Mouse (Mus musculus): ENCODE measurements around the gene Gstm2. TPM values are rescaled to one million over a fixed set of nuclear protein-coding genes. Genes with fewer than 3 reads are reported as not detected.
A peak's percentile ranks its signal among the peaks of the same experiment; 100 is the strongest.

Gstm2 gene
- total and polyA plus RNA-seq, 3 experiments: 0.13 to 0.53 TPM; not detected in 1

DNA sequence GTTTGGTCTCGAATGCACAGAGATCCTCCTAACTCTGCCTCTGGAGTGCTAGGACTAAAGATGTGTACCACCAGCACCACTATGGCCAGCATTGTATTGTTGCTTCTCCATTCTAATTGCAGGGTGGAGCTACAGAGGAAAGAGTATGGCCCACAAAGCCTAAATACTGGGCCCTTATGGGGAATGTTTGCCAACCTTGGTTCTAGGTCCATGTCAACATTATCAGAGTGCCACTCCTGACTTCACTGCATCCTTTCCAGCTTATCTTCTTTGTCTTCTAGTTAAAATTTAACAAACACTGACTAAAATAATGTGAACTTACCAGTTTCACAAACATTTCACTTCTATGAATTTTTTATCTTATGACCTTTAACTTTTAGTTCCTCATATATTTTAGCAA, 40.3 kb upstream of the Gstm2 start:
- in situ Hi-C loops (cut with MboI; ENCODE audit: low pct_ligation_motif_present, low pct_unique_long_range_greater_than_20kb, low sequenced_read_pairs): no loop called here
- dilution Hi-C loops (cut with MboI; ENCODE audit: extremely low pct_ligation_motif_present, extremely low pct_unique_long_range_greater_than_20kb, low sequenced_read_pairs): no loop called here
- no peaks in the 10 kb centered on the region for H3K79me2 ChIP-seq (replicated peaks; ENCODE audit: control insufficient read depth, extremely low read depth, insufficient read depth, poor library complexity, severe bottlenecking)

GRCm38 (mm10) chr3:108026049-108026448, 39.8 kb upstream of the Gstm2 start:
- Histone ChIP-seq H3K4me2 (ENCODE audit: insufficient read depth, low read depth, poor library complexity, severe bottlenecking) (no peak overlapping the region), H3K4me3 (replicated peaks in 1 of 3; ENCODE audit: low read depth in 2 of 3, low read length in 2 of 3, poor library complexity in 1 of 3) (no peak overlapping the region), H3K27ac (ENCODE audit: insufficient read depth, low read depth) (no peak overlapping the region), H3K79me2 (replicated peaks; ENCODE audit: control insufficient read depth, extremely low read depth, insufficient read depth, poor library complexity, severe bottlenecking) (no peaks in the 10 kb centered on the region), H3K4me1 (ENCODE audit: control insufficient read depth in 1 of 2, insufficient read depth in 2 of 2) (no peaks in the 10 kb centered on the region; a peak in 1 of 4 replicates), H3K9me3 (replicated peaks; ENCODE audit: low read length) (no peaks in the 10 kb centered on the region), H3K9ac (ENCODE audit: insufficient read depth, low read depth) (no peak overlapping the region), H3K27me3 (replicated peaks) (peaks cover 10% of the 10 kb centered on the region), H3K36me3 (replicated peaks in 1 of 2; ENCODE audit: control insufficient read depth in 1 of 2, insufficient read depth in 1 of 2, low read length in 1 of 2) (no peaks in the 10 kb centered on the region)
- in situ Hi-C loops (cut with MboI; ENCODE audit: low pct_ligation_motif_present, low pct_unique_long_range_greater_than_20kb, low sequenced_read_pairs): no loop called here
- peak; percentile 35 for DNase-seq (ENCODE audit: extremely low read depth)
- TF ChIP-seq POLR2AphosphoS2 (IDR thresholded peaks at IDR 0.05; ENCODE audit: low read depth, low read length) (no peak), CHD2 (IDR thresholded peaks at IDR 0.05; ENCODE audit: low read length) (peak; percentile 80)
- dilution Hi-C loops (cut with MboI; ENCODE audit: extremely low pct_ligation_motif_present, extremely low pct_unique_long_range_greater_than_20kb, low sequenced_read_pairs): no loop called here

More for the DNA sequence above, 40.3 kb upstream of the Gstm2 start:
- peaks cover 10% of the 10 kb centered on the region for H3K27me3 ChIP-seq (replicated peaks)
- H3K9me3 ChIP-seq (replicated peaks; ENCODE audit: low read length): no peaks in the 10 kb centered on the region
- H3K4me3 ChIP-seq (replicated peaks in 1 of 3; ENCODE audit: low read depth in 2 of 3, low read length in 2 of 3, poor library complexity in 1 of 3): no peak overlapping the region
- no peak overlapping the region for H3K4me2 ChIP-seq (ENCODE audit: insufficient read depth, low read depth, poor library complexity, severe bottlenecking)
- no peaks in the 10 kb centered on the region; a peak in 1 of 4 replicates for H3K4me1 ChIP-seq (ENCODE audit: control insufficient read depth in 1 of 2, insufficient read depth in 2 of 2)
- no peak overlapping the region for H3K27ac ChIP-seq (ENCODE audit: insufficient read depth, low read depth)
- TF ChIP-seq PAX5 (IDR thresholded peaks at IDR 0.05; ENCODE audit: low read length) (no peak), CHD1 (IDR thresholded peaks at IDR 0.05; ENCODE audit: low read depth, low read length) (no peak), RCOR1 (conservative IDR thresholded peaks at IDR 0.05; ENCODE audit: low read depth, low read length) (no peak), MAX (IDR thresholded peaks at IDR 0.05; ENCODE audit: low read length) (no peak), JUN (IDR thresholded peaks at IDR 0.05; ENCODE audit: insufficient read depth, low read depth, low read length) (no peak), UBTF (IDR thresholded peaks at IDR 0.05; ENCODE audit: low read depth, low read length) (no peak), NRF1 (IDR thresholded peaks at IDR 0.05; ENCODE audit: low read depth, low read length) (no peak), NELFE (IDR thresholded peaks at IDR 0.05; ENCODE audit: low read depth, low read length) (no peak), POLR2AphosphoS2 (IDR thresholded peaks at IDR 0.05; ENCODE audit: low read depth, low read length) (no peak), ZKSCAN1 (IDR thresholded peaks at IDR 0.05; ENCODE audit: borderline replicate concordance, low read depth, low read length) (no peak), ETS1 (conservative IDR thresholded peaks at IDR 0.05; ENCODE audit: low read depth, low read length) (no peak), KAT2A (IDR thresholded peaks at IDR 0.05; ENCODE audit: insufficient replicate concordance, low read length) (no peak), ELF1 (IDR thresholded peaks at IDR 0.05; ENCODE audit: low read depth, low read length) (no peak), POLR2A (IDR thresholded peaks at IDR 0.05; ENCODE audit: low read depth, low read length) (no peak), JUND (conservative IDR thresholded peaks at IDR 0.05; ENCODE audit: low read depth, low read length) (no peak), E2F4 (IDR thresholded peaks at IDR 0.05; ENCODE audit: insufficient replicate concordance, low read depth, low read length) (no peak), SMC3 (IDR thresholded peaks at IDR 0.05; ENCODE audit: low read depth, low read length) (no peak), SIN3A (IDR thresholded peaks at IDR 0.05; ENCODE audit: low read length) (no peak), MYC (IDR thresholded peaks at IDR 0.05; ENCODE audit: low read depth, low read length) (no peak), ZC3H11A (IDR thresholded peaks at IDR 0.05; ENCODE audit: low read depth, low read length) (no peak)
- H3K36me3 ChIP-seq (replicated peaks in 1 of 2; ENCODE audit: control insufficient read depth in 1 of 2, insufficient read depth in 1 of 2, low read length in 1 of 2): no peaks in the 10 kb centered on the region
- DNase-seq (ENCODE audit: extremely low read depth): no peak
- no peak overlapping the region for H3K9ac ChIP-seq (ENCODE audit: insufficient read depth, low read depth)
